Mouse (Mus musculus) bone marrow, adult 2 months (tissue): ENCODE measurements around the gene Llph. TPM values are rescaled to one million over a fixed set of nuclear protein-coding genes. Genes with fewer than 3 reads are reported as not detected.

Experiments
- H3K27ac ChIP-seq: fragments of 200-500 bp; 2 replicates; pipeline ENCODE4 v1.5.1; 2012; ENCODE audit warnings: low read depth, mild to moderate bottlenecking, control low read depth, inconsistent platforms, low read length; ENCODE audit not compliant: control insufficient read depth, poor library complexity, insufficient read depth
- H3K4me1 ChIP-seq: fragments of 200-500 bp; 2 replicates; pipeline ENCODE4 v1.6.1; 2011; ENCODE audit warnings: low read length; ENCODE audit not compliant: control insufficient read depth, insufficient read depth
- H3K4me3 ChIP-seq: fragments of 200-500 bp; replicated peaks from 2 replicates; pipeline ENCODE3; 2011; ENCODE audit warnings: mild to moderate bottlenecking, low read depth, low read length, control low read depth; ENCODE audit not compliant: control insufficient read depth
- CTCF ChIP-seq: fragments of 200-500 bp; IDR thresholded peaks from 2 replicates; pipeline ENCODE4 v1.5.1; 2011; ENCODE audit warnings: low read length, control low read depth; ENCODE audit not compliant: control insufficient read depth, insufficient read depth
- POLR2A ChIP-seq: fragments of 200-500 bp; IDR thresholded peaks from 2 replicates; pipeline ENCODE4 v1.6.1; 2011; ENCODE audit warnings: low read depth, mild to moderate bottlenecking, control low read depth, low read length, borderline replicate concordance; ENCODE audit not compliant: control insufficient read depth
- WGBS: fragments of 180-500 bp; shearing (Covaris S2); methylation state at CpG from one replicate; pipeline ENCODE4 v1.1.7; 2018; 5-methylcytosine and 5-hydroxymethylcytosine counted together
- polyA plus RNA-seq: library from polyadenylated mRNA; stranded (reverse); fragments of >200 nt; gene quantifications from 2 replicates; pipeline ENCODE4 v1.2.4, GENCODE M21; 2011; ENCODE audit warnings: low replicate concordance; ENCODE audit not compliant: missing spikeins, insufficient read depth, insufficient read length

The Llph gene
- polyA plus RNA-seq, 1 experiment, result 45.4 TPM

GRCm38 (mm10) chr10:120257231-120257630, 30.4 kb downstream of the Llph start:
- 8% methylated on average over 11 of the region's 11 CpGs for WGBS
- TF ChIP-seq CTCF (no peak), POLR2A (no peak)
- Histone ChIP-seq H3K4me3 (no peak overlapping the region), H3K4me1 (no peaks in the 10 kb centered on the region), H3K27ac (no peak overlapping the region)

GRCm38 (mm10) chr10:120267790-120268189, 40.9 kb downstream of the Llph start:
- TF ChIP-seq POLR2A (no peak), CTCF (no peak)
- H3K4me3 ChIP-seq, result no peak overlapping the region
- WGBS, result 87% methylated on average over 12 of the region's 12 CpGs
- H3K4me1 ChIP-seq, result peaks cover 2% of the 10 kb centered on the region; the same call in 1 of the 2 replicates
- no peak overlapping the region for H3K27ac ChIP-seq

GRCm38 (mm10) chr10:120269946-120270345, 43.1 kb downstream of the Llph start:
- 85% methylated on average over 13 of the region's 13 CpGs for WGBS
- H3K4me1 ChIP-seq, result peaks cover 2% of the 10 kb centered on the region; the same call in 1 of the 2 replicates
- H3K4me3 ChIP-seq, result no peak overlapping the region
- TF ChIP-seq POLR2A, result no peak
- no peak for TF ChIP-seq CTCF
- H3K27ac ChIP-seq, result no peak overlapping the region

- TF ChIP-seq POLR2A (no peak), CTCF (0 out of 2 replicates have a peak, but pooled peaks have one; percentile 6)
- Histone ChIP-seq H3K27ac (no peak overlapping the region), H3K4me1 (peaks cover 2% of the 10 kb centered on the region; the same call in 1 of the 2 replicates), H3K4me3 (no peak overlapping the region)
- 49% methylated on average over 4 of the region's 4 CpGs for WGBS
Measured at GRCm38 (mm10) chr10:120270777-120271176, 43.9 kb downstream of the Llph start.

GRCm38 (mm10) chr10:120271318-120271717, 44.4 kb downstream of the Llph start:
- H3K27ac ChIP-seq, result no peak overlapping the region
- TF ChIP-seq POLR2A (no peak), CTCF (no peak)
- WGBS, result 21% methylated on average over 6 of the region's 6 CpGs
- peaks cover 2% of the 10 kb centered on the region; the same call in 1 of the 2 replicates for H3K4me1 ChIP-seq
- no peak overlapping the region for H3K4me3 ChIP-seq

- Histone ChIP-seq H3K4me1 (peaks cover 2% of the 10 kb centered on the region; the same call in 1 of the 2 replicates), H3K4me3 (no peak overlapping the region), H3K27ac (no peak overlapping the region)
- 12% methylated on average over 11 of the region's 11 CpGs for WGBS
- TF ChIP-seq POLR2A (no peak), CTCF (no peak)
Measured at GRCm38 (mm10) chr10:120271879-120272269, 45.0 kb downstream of the Llph start.

GRCm38 (mm10) chr10:120272270-120272883, 45.5 kb downstream of the Llph start:
- Histone ChIP-seq H3K4me3 (no peak overlapping the region), H3K27ac (no peak overlapping the region), H3K4me1 (peaks cover 2% of the 10 kb centered on the region; the same call in 1 of the 2 replicates)
- TF ChIP-seq CTCF, result no peak
- TF ChIP-seq POLR2A, result no peak
- 26% methylated on average over 19 of the region's 19 CpGs for WGBS

GRCm38 (mm10) chr10:120273335-120273734, 46.5 kb downstream of the Llph start:
- Histone ChIP-seq H3K27ac (no peak overlapping the region), H3K4me1 (peaks cover 2% of the 10 kb centered on the region; the same call in 1 of the 2 replicates), H3K4me3 (no peak overlapping the region)
- TF ChIP-seq CTCF, result no peak
- TF ChIP-seq POLR2A, result no peak
- WGBS, result 65% methylated on average over 7 of the region's 7 CpGs

- Histone ChIP-seq H3K4me3 (no peak overlapping the region), H3K4me1 (no peaks in the 10 kb centered on the region), H3K27ac (no peak overlapping the region)
- 86% methylated on average over 12 of the region's 12 CpGs for WGBS
- TF ChIP-seq POLR2A (no peak), CTCF (no peak)
Measured at GRCm38 (mm10) chr10:120279482-120280128, 52.7 kb downstream of the Llph start.
